Mouse (Mus musculus) adrenal gland, adult (tissue): Measurements from ENCODE around the gene Gstt2.

ENCODE experiments used
- DNase-seq, 2 experiments: peaks; one replicate each; pipeline ENCODE4 v3.0.0; 2022 to 2023; ENCODE audit warnings: low spot score in 1 of 2; ENCODE audit not compliant: inconsistent age in 2 of 2

Gene Gstt2

DNA sequence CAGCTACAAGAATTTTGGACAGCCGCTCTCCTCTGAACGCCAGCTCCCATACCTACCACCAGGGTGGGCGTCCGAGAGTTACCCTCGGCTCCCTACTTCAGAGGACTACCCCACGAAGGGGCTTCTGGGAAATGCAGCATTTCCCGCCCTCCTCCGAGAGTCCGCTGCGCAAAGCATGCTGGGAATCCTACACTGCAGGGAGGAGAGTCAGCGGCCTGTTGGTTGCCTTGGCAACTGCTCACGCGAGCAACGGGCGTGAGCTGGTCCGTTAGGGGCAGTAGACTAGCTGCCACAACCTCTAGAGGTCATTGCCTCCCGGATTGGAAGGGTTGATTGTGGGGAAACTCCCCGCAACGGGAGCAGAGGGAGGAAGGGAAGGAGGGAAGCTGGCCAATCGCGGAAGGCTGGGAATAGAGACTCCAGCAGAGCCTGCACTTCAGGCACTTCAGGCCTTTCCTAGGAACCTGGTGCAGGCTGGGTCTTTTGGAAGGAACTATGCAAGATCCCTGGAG is at the start of gene Gstt2:
Gene Gstt2 (minus strand): TSS at position 177 of the 512 bp plus-strand sequence.
- DNase-seq = peak; percentile 96 to 98

- no peak for DNase-seq
These were observed 47.5 kb upstream of the Gstt2 start for GRCm38 (mm10) chr10:75884742-75885141.

GRCm38 (mm10) chr10:75883232-75883552 is 46.0 kb upstream of the Gstt2 start:
- peak; percentile 81 to 90 for DNase-seq

- no peak for DNase-seq
These were observed 45.4 kb upstream of the Gstt2 start for GRCm38 (mm10) chr10:75882433-75883231.

DNA sequence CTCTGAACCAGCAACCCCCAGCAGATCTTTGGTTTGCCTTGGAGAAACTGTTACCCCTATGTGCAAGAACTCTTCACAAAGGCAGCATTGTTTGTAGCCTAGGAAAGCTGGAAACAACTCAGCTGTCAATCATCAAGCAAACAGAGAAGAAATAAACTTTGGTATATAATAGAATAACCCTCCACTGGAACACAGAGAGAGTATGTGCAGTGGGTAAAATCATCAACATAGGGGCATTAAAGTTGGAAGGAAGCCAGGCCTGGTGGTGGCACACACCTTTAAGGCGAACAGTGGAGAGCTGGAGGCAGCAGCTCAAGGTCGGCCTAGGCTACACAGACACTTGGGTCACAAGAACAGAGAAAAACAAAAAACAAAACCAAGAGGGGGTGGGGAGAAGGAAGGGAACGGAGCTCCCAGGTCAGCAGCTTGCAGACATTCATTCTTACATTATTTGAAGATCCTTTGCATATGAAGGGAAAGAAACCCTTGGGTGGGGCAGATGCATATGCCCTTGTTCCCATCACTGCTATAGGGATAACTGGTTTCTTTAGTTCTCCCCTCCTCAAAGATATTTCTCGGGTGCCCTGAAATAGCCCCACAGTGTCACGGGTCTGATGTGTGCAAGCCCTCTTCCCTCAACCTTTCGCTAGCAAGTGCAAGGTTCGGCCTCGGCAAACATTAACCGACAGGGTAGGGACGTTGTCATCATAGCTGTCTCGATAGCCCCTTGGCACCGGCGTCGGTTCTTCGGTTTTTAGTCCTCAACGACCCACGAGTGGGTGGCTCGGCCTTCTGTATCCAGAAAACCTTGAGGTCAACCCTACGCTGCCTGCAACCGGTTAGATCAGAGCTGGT is 44.6 kb upstream of the Gstt2 start:
- DNase-seq = no peak

DNA sequence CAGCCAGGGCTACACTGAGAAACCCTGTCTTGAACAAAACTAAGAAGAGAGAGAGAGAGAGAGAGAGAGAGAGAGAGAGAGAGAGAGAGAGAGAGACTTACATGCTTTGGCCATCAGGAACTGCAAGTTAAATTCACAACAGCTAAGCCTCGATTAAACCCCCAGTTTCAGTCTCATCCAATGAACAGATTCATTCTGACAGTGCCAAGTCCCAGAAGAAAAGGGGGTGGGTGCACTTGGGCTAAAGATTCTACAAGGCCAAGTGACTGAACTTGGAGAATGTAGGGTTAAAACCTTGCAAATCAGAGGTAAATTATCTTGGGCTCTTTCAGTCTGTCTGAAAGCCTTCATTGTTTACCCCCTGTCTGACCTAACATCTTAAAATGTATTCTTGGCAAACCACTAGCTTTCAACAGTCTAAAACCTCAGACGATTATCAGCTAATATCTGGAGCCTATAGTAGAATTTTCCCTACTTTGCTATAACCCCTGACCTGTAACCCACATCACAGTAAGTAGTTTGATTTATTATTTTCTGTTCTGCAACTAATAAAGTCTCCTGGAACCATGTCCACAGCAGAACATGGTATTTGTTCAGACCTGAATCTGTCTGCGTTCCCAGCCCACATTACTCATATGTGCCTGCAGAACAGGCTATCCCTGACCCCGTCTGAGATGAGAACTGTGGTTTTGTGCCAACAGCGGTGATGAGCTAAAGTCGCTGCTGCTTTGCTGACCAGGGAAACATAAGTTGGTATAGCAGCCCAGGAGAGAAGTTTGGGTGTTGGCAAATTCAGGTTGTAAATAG is 43.8 kb upstream of the Gstt2 start:
- DNase-seq = peak; percentile 74 to 84

DNA sequence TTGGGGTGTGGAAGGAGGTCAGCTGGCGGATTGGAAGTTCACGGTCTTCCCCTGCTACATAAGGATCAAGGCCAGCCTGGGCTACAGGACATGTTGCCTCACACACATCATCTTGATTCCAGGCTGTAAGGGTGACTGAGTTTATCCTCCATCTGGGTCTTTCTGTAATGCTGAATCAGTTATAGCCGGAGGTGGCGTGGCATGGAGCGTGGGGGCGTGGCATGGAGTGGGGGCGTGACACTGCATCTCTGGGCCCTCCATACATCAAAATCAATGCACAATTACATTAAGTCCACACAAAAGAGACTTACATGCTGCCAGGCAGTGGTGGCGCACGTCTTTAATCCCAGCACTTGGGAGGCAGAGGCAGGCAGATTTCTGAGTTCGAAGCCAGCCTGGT is 43.1 kb upstream of the Gstt2 start:
- DNase-seq = no peak

GRCm38 (mm10) chr10:75878836-75879235 is 41.6 kb upstream of the Gstt2 start:
- no peak for DNase-seq

DNA sequence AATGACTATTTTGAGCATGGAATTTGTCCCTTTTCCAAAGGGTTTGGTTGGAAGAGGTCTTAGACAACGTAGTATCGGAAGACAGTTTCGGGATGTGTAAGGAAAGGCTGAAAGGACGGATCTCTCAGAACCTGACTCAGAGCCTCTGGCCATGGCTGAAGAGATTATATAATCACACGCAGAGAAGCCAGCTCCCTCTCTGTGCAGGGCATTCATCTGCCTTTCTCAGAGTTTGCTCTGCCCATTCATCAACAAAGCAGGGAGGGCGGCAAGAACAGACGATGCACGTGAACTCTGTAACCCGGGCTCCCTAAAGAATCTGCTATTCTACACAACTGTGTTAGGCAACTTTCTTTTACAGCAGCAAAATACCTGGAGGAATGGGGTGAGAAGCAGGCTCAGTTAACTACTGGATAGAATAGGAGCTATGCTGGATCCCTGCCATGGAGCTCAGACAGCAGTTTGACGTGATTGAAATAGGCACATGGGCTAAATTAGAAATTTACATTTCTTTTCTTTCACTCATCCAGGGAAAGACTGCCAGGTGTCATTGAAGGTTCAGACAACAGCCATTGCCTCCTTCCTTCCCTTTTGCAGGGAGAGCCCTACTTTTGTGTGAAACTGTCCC is 36.4 kb upstream of the Gstt2 start:
- DNase-seq = peak; percentile 69 to 88

DNA sequence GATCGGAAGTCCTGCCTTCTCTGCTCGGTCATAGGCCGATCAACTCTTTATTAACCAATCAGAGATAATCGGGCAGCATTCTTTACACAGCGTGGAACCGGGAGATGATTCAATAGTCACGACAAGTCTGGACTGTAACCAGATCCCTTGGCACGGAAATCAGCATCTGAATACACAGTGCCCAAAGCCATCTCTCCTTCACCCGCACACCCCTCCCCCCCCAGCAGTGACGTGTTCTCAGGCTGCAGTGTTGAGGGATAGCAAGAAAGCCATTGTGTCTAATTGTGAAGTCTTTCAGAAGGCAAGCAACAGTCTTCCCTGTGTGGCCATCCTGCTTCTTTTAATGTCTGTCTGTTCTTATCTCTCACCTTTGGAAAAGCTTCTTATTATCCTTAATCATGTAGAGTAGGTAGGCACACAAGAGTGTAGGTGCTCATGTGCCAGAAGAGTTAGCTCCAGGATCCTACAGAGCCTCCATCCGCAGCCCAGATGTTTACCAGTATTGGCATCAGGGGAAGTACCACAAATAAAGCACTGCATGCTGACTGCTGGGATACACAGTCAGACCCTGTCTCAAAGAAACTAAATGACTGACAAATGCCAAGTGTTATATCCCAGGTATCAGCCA is 35.8 kb upstream of the Gstt2 start:
- DNase-seq = peak; percentile 91 to 96

- DNase-seq = no peak
These were observed 35.0 kb upstream of the Gstt2 start for GRCm38 (mm10) chr10:75872025-75872914.

GRCm38 (mm10) chr10:75861587-75861986 is 24.4 kb upstream of the Gstt2 start:
- no peak for DNase-seq

GRCm38 (mm10) chr10:75860746-75861145 is 23.5 kb upstream of the Gstt2 start:
- peak; percentile 42 to 50 for DNase-seq

DNA sequence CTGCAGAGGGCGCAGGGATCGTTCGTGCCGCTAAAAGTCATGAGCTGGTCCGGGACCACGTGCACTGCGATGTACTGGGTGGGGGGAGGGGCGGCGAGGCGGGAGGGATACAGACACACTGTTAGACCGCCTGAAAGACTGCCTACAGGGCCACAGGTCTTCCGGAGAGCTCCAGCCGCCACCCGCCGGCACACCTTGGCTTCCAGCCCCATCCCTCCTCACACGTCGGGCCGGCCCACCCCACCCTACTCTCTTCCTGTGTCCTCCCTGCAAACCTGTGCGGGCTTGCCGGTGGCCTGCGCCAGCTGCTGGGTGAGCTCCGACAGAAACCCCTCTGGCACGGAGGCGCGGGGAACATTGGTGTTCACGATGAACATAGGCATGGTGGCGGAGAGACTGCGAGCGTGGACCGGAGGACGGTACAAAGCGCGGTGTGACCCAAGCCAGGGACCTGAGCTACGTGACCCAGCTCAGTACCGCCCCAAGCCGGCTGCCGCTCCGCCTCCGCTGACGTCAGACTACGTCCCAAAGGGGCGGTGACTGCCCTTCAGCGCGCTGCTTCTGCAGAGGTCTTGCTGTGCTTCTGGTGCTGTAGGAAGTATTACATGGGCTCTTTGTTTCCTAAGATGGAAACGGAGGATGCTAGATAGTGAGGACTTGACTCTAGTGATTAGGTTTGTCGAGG is 22.7 kb upstream of the Gstt2 start, which contains the start of gene Mif:
Gene Mif (minus strand): TSS at position 455 of the 685 bp plus-strand sequence.
- peak; percentile 91 to 96 for DNase-seq

GRCm38 (mm10) chr10:75859107-75859746 is 22.0 kb upstream of the Gstt2 start:
- peak; percentile 52 to 80 for DNase-seq

GRCm38 (mm10) chr10:75857598-75857997 is 20.4 kb upstream of the Gstt2 start:
- peak in 1 of 2 experiments; percentile 33 for DNase-seq

- DNase-seq = peak in 1 of 2 experiments; percentile 19
These were observed 19.8 kb upstream of the Gstt2 start for GRCm38 (mm10) chr10:75856976-75857375.
